Mouse (Mus musculus) small intestine, adult 2 months (tissue): ENCODE measurements at regions not wholly inside any gene's neighbourhood (a gene's known extent, or its start where the extent isn't known, plus 50 kb on each side); places are given as distances from the start of the nearest gene placed in this dataset.

Experiments used
- CTCF ChIP-seq: fragments of 200-500 bp; IDR thresholded peaks from 2 replicates; pipeline ENCODE4 v1.5.1; 2012; ENCODE audit warnings: low read depth, mild to moderate bottlenecking, control low read depth, inconsistent platforms, low read length, moderate library complexity, mixed read lengths; ENCODE audit not compliant: insufficient replicate concordance, insufficient read length; ENCODE audit errors: extremely low read depth
- POLR2A ChIP-seq: fragments of 200-500 bp; IDR thresholded peaks from 2 replicates; pipeline ENCODE4 v1.6.1; 2012; ENCODE audit warnings: low read depth, mild to moderate bottlenecking, control low read depth, inconsistent platforms, low read length, moderate library complexity

DNA sequence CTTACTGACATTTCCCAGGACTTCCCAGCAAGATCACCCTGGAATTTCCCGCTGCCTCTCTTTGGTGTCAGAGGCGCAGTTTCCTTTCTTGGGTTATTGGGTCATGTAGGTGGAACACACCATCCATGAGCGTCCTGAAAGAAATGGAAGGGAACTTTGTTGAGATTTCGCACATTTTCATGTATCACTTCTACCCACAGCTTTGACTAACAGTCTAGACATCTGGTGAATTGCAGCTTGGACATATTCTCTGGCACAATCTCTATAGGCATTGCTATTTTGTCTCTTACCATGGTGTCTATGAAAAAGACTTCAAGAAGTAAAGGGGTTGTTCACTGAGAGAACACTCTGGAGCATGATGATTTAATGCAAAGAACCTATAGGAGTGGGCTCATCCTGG, 86.7 kb upstream of the Zfp827 start:
- no peak for TF ChIP-seq CTCF
- no peak for TF ChIP-seq POLR2A
